30 mouse cellular contexts compared by ENCODE assay signal in the genomic region with DNA sequence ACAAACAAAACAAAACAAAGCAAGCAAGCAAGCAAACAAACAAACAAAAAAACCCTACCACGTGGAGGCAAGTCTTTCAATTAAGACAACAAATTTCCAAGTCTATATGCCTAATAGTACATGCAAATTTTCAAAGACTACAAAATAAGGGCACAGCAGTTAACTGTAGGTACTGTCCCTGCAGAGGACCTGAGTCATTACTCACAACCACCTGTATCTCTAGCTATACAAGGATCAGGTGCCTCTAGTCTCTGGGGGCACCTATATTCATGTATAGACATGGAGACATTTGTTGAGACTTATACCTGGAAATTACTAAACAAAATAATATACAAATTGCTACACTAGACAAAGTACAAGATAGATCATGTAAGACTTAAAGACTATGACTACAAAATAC.
"Had no signal": no experiment of that assay in that cellular context is flagged by ENCODE, and none has a peak within 500 bp of the region (broad histone marks: within the 10 kb centered on the region; RNA-seq: fewer than 3 reads in every experiment).

No protein-coding gene starts in this region.

- H3K9ac ChIP-seq: limb, embryonic 12.5 days; limb, embryonic 13.5 days; limb, embryonic 15.5 days; liver, embryonic 12.5 days; liver, embryonic 13.5 days; liver, embryonic 14.5 days; liver, embryonic 15.5 days; lung, embryonic 14.5 days; lung, embryonic 15.5 days; midbrain, embryonic 12.5 days; midbrain, embryonic 13.5 days; midbrain, embryonic 15.5 days had no signal

- H3K4me1 ChIP-seq: limb, embryonic 10.5 days; lung, embryonic 15.5 days; midbrain, embryonic 10.5 days; midbrain, embryonic 12.5 days had no signal

- H3K27me3 ChIP-seq: limb, embryonic 12.5 days; limb, embryonic 13.5 days; limb, embryonic 15.5 days; liver, embryonic 12.5 days; liver, embryonic 13.5 days; liver, embryonic 15.5 days; lung, embryonic 15.5 days; megakaryocyte, embryonic 14.5 days; midbrain, embryonic 12.5 days; midbrain, embryonic 13.5 days; midbrain, embryonic 15.5 days had no signal

- H3K4me2 ChIP-seq: limb, embryonic 12.5 days; limb, embryonic 13.5 days; limb, embryonic 15.5 days; liver, embryonic 12.5 days; liver, embryonic 13.5 days; liver, embryonic 15.5 days; lung, embryonic 14.5 days; lung, embryonic 15.5 days; midbrain, embryonic 11.5 days; midbrain, embryonic 12.5 days; midbrain, embryonic 13.5 days; midbrain, embryonic 15.5 days had no signal

- H3K27ac ChIP-seq: left cerebral cortex, adult 2 months; limb, embryonic 10.5 days; limb, embryonic 12.5 days; limb, embryonic 13.5 days; limb, embryonic 15.5 days; liver, embryonic 12.5 days; liver, embryonic 13.5 days; liver, embryonic 14.5 days; liver, embryonic 15.5 days; lung, embryonic 15.5 days; macrophage; midbrain, embryonic 10.5 days; midbrain, embryonic 12.5 days; midbrain, embryonic 13.5 days; midbrain, embryonic 15.5 days had no signal

- H3K9me3 ChIP-seq: limb, embryonic 10.5 days; limb, embryonic 12.5 days; limb, embryonic 13.5 days; limb, embryonic 15.5 days; liver, embryonic 12.5 days; liver, embryonic 13.5 days; liver, embryonic 15.5 days; lung, embryonic 15.5 days; megakaryocyte, embryonic 14.5 days; midbrain, embryonic 10.5 days; midbrain, embryonic 12.5 days; midbrain, embryonic 13.5 days; midbrain, embryonic 15.5 days had no signal

- H3K36me3 ChIP-seq: limb, embryonic 10.5 days; limb, embryonic 12.5 days; limb, embryonic 13.5 days; limb, embryonic 15.5 days; liver, embryonic 12.5 days; liver, embryonic 13.5 days; liver, embryonic 15.5 days; lung, embryonic 15.5 days; midbrain, embryonic 10.5 days; midbrain, embryonic 12.5 days; midbrain, embryonic 13.5 days; midbrain, embryonic 15.5 days had no signal

- H3K4me3 ChIP-seq: left cerebral cortex, adult 2 months; limb, embryonic 10.5 days; limb, embryonic 12.5 days; limb, embryonic 13.5 days; limb, embryonic 15.5 days; liver, embryonic 12.5 days; liver, embryonic 13.5 days; liver, embryonic 15.5 days; lung, embryonic 15.5 days; megakaryocyte, embryonic 14.5 days; midbrain, embryonic 10.5 days; midbrain, embryonic 12.5 days; midbrain, embryonic 13.5 days; midbrain, embryonic 15.5 days; myocyte had no signal

- DNase-seq: left cerebral cortex, postnatal 4 days; liver; liver, embryonic 13.5 days; lung, adult 18-20 months; lung, adult 2 months; lung, embryonic 14.5 days; lung, postnatal 10 days; lung, postnatal 14 days; lung, postnatal 36 days; lung, postnatal 4 days; midbrain, embryonic 14.5 days had no signal

- ATAC-seq: liver, embryonic 12.5 days; lung, postnatal 0 days; midbrain, embryonic 13.5 days; midbrain, embryonic 15.5 days; midbrain, embryonic 16.5 days had no signal
